In genomic region chr2:125484164-125484563, GRCm38 (mm10) we compare ENCODE assay signal across 16 mouse cellular contexts. TPM values are rescaled to one million over a fixed set of nuclear protein-coding genes. Genes with fewer than 3 reads are reported as not detected.
DNase-seq lines count a peak whose midpoint lies in the region; ATAC-seq lines count a peak whose summit lies in the region.
"Had no signal": no experiment of that assay in that cellular context is flagged by ENCODE, and none has a peak within 500 bp of the region (broad histone marks: within the 10 kb centered on the region; RNA-seq: fewer than 3 reads in every experiment).

No protein-coding gene starts in this region.

- H3K9ac ChIP-seq in heart, embryonic 13.5 days: no peak overlapping the region
- H3K9ac ChIP-seq in neural tube, embryonic 15.5 days (replicated peaks): no peak overlapping the region
- H3K9ac ChIP-seq: forebrain, embryonic 15.5 days; limb, embryonic 12.5 days had no signal

- intact Hi-C loops in gastrocnemius, postnatal 14 days (cut with DNase I; ENCODE audit: low total_unique reads): no loop called here

- ATAC-seq in heart, embryonic 13.5 days (ENCODE audit: extremely low read depth, insufficient number of reproducible peaks, low FRiP score, low TSS enrichment): no peak
- ATAC-seq in neural tube, embryonic 15.5 days (ENCODE audit: low FRiP score): no peak
- ATAC-seq: forebrain, embryonic 15.5 days; inflammation-experienced regulatory T-cells, adult 6 months had no signal

- H3K4me2 ChIP-seq in heart, embryonic 13.5 days: no peak overlapping the region
- H3K4me2 ChIP-seq in neural tube, embryonic 15.5 days: no peak overlapping the region
- H3K4me2 ChIP-seq: forebrain, embryonic 15.5 days; limb, embryonic 12.5 days; midbrain, embryonic 11.5 days had no signal

- no peaks in the 10 kb centered on the region for H3K36me3 ChIP-seq in heart, embryonic 13.5 days
- no peaks in the 10 kb centered on the region for H3K36me3 ChIP-seq in neural tube, embryonic 15.5 days
- H3K36me3 ChIP-seq: forebrain, embryonic 15.5 days; limb, embryonic 12.5 days had no signal

- H3K27ac ChIP-seq in heart, embryonic 13.5 days (replicated peaks): peak overlapping the region; percentile 26; the same call in 1 of the 2 replicates
- H3K27ac ChIP-seq in neural tube, embryonic 15.5 days (replicated peaks): no peak overlapping the region
- H3K27ac ChIP-seq: forebrain, embryonic 15.5 days; limb, embryonic 12.5 days had no signal

- H3K27me3 ChIP-seq in heart, embryonic 13.5 days (replicated peaks): no peaks in the 10 kb centered on the region
- no peaks in the 10 kb centered on the region for H3K27me3 ChIP-seq in neural tube, embryonic 15.5 days (replicated peaks)
- H3K27me3 ChIP-seq: forebrain, embryonic 15.5 days had no signal

- no peaks in the 10 kb centered on the region for H3K9me3 ChIP-seq in heart, embryonic 13.5 days
- H3K9me3 ChIP-seq in neural tube, embryonic 15.5 days (replicated peaks): no peaks in the 10 kb centered on the region
- H3K9me3 ChIP-seq: forebrain, embryonic 15.5 days; limb, embryonic 12.5 days had no signal

- H3K4me1 ChIP-seq in heart, embryonic 13.5 days: peaks cover 56% of the 10 kb centered on the region
- H3K4me1 ChIP-seq in neural tube, embryonic 15.5 days: no peaks in the 10 kb centered on the region
- H3K4me1 ChIP-seq: forebrain, embryonic 15.5 days had no signal

- DNase-seq in gastrocnemius, postnatal 14 days: peak; percentile 40
- DNase-seq in gastrocnemius, postnatal 4 days (ENCODE audit: low spot score in 2 of 2): no peak
- peak; percentile 48 for DNase-seq in kidney, postnatal 10 days
- DNase-seq in kidney, postnatal 36 days: no peak
- DNase-seq in lung, postnatal 25 days (ENCODE audit: low spot score): peak; percentile 53
- no peak for DNase-seq in MN1 (ENCODE audit: low spot score)
- DNase-seq: cerebellum, adult 2 months; layer of hippocampus, postnatal 36 days had no signal

- H3K4me3 ChIP-seq in heart, embryonic 13.5 days: no peak overlapping the region
- no peak overlapping the region for H3K4me3 ChIP-seq in neural tube, embryonic 15.5 days (replicated peaks)
- H3K4me3 ChIP-seq: forebrain, embryonic 15.5 days; limb, embryonic 12.5 days had no signal

RNA-seq across cellular contexts. Expression of gene Gm9913, which starts 20.7 kb away (rescaled TPM):
- total RNA-seq in gastrocnemius, postnatal 14 days (2021): under 1 TPM; 0.16 to 0.18 TPM
- under 1 TPM; 0.36 to 0.49 TPM for total RNA-seq in gastrocnemius, postnatal 4 days (2021)
- 0.17 and 0.32 TPM in 2 replicates for polyA plus RNA-seq in heart, embryonic 13.5 days (2015; fragmentation: Nextera tagmentation; extraction: Ambion mirVana)
- polyA plus RNA-seq in neural tube, embryonic 15.5 days (2015; fragmentation: Nextera tagmentation; extraction: Ambion mirVana): 0.26 and 0.27 TPM in 2 replicates
- total RNA-seq: ES-E14 had no signal
- polyA plus RNA-seq: inflammation-experienced regulatory T-cells, adult 6 months; liver, embryonic 16.5 days had no signal

RNA-seq across cellular contexts. Expression of gene Fbn1, which starts 23.6 kb away (rescaled TPM):
- total RNA-seq in gastrocnemius, postnatal 14 days (2021): 100 to 1,000 TPM; 159 to 223 TPM
- total RNA-seq in gastrocnemius, postnatal 4 days (2021): 100 to 1,000 TPM; 389 to 440 TPM
- 16.8 and 19.3 TPM in 2 replicates for polyA plus RNA-seq in heart, embryonic 13.5 days (2015; fragmentation: Nextera tagmentation; extraction: Ambion mirVana)
- 3.2 and 4.8 TPM in 2 replicates for polyA plus RNA-seq in neural tube, embryonic 15.5 days (2015; fragmentation: Nextera tagmentation; extraction: Ambion mirVana)
- polyA plus RNA-seq: inflammation-experienced regulatory T-cells, adult 6 months had no signal

Comparison
In these comparisons a context has a peak if more than half of its experiments do, and no peak if none do; other contexts are left out.
1. DNase-seq: peak in gastrocnemius, postnatal 14 days (single experiment), kidney, postnatal 10 days (single experiment) and lung, postnatal 25 days (single experiment); none in gastrocnemius, postnatal 4 days (0 of 2), kidney, postnatal 36 days (0 of 2) and MN1 (single experiment).